Mouse (Mus musculus): Measurements from ENCODE around the gene Hnrnph2.

DNA sequence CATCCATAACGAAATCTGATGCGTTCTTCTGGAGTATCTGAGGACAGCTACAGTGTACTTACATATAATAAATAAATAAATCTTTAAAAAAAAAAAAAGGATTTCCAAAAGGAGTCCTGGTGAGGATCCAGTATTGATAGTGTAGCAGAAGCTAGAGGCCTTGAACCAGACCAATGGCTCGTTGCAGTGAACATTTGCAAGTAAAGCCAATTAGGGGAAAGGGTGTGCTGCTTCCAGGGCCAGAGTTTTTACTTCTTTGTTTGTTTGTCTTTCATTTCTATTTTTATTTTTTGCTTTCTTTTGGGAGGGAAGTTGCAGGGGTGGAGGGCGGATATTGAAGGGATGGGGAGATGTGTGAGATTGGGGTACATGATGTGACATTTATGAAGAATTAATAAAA, 47.7 kb upstream of the Hnrnph2 start:
- TF ChIP-seq CTCF (conservative IDR thresholded peaks at IDR 0.05; ENCODE audit: insufficient read depth, insufficient read length, low read depth, low read length) (no peak), POLR2A (IDR thresholded peaks at IDR 0.05; ENCODE audit: low read depth, low read length) (no peak)
